Mouse (Mus musculus): ENCODE data around the gene Fkbp10.

The Fkbp10 gene

GRCm38 (mm10) chr11:100414914-100415822 is at the start of gene Fkbp10:
Gene Fkbp10 (plus strand): TSS chr11:100415697.
- DNase-seq, result no peak

- no peak for DNase-seq
Measured at GRCm38 (mm10) chr11:100369145-100369544, 46.4 kb upstream of the Fkbp10 start.

DNA sequence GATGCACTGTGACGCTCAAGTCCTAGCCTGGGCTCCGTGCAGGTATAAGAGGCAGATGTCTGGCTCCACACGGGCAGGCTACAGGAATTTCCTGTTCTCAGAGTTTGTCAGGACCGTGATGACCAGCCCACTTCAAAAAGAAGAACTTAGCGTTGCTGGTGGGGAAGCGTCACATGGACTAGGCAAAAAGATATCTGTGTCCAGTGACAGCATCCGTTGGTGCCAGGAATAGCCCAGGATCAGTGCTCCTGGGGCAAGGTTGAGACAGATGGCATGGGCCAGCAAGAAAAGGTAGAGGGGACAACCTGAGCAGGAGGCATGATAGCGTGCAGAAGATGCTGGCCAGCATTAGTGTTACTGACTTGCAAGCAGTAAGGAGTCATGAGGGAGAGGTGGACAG is 45.7 kb upstream of the Fkbp10 start:
- DNase-seq, result no peak

GRCm38 (mm10) chr11:100371981-100372558 is 43.4 kb upstream of the Fkbp10 start:
- no peak for DNase-seq

- DNase-seq, result no peak
Measured at GRCm38 (mm10) chr11:100375127-100375526, 40.4 kb upstream of the Fkbp10 start.

DNA sequence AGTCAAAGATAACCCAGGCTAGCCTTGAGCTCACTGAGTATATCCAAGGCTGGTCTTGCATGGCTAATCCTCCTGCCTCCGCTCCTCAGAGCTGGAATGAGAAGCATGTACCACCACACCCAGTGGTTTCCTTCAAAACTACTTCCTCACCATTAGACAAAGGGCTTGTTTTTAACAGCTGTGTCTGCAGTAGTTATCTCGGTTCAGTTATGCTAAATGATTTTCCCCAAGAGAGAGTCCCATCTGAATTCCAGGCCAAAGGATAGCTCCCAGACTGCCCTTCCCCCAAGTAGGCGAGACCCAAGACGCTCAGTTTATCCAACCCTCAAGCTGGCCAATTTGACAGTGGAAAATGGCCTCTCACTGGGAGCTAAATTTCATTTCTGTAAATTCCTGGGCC is 39.5 kb upstream of the Fkbp10 start:
- DNase-seq, result no peak

DNA sequence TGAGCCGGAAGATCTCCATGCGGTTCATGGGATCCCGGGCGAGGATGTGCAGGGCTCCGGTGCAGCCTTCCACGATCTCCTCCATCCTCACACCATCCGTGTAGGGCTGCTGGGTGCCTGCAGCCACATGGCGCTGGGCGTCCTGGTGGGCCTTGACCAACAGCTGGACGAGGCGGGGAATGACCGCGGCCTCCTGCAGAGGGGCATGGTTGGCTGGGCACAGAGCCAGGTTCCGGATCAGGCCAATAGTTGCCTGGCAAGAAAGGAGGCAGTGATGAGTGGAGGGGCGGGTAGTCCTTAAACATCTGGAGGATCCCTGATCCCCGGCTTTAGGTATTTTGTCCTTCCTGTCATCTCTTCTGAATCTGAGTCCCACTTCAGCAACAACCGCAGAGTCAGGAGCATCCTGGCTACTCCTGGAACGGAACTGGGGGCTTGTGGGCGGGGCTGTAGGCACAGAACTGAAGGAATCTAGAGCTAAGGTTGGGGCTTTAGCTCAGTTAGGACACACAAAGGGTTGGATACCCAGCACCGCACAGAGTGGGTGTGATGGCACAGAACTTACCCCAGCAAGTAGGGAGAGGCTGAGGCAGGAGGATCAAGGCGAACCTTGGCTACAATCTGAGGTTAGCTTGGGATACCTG is 38.6 kb upstream of the Fkbp10 start:
- DNase-seq, result no peak

DNA sequence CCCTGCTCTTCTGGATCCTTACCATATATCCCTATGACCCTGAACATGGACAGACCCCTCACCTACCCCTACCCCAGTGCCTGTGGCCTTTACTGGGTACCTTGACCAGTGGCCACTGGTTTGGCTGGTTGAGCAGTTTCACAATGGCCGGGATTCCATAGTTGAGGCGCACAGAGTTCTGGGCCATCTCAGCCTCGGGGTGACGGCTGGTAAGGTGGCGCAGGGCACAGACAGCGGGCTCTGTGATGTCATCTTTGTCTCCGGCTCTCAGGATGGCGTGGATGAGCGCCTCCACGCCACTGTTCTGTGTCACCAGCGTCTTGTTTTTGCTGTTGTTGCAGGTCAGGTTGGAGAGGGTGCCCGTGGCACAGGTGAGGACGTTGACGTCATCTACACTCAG is 37.5 kb upstream of the Fkbp10 start:
- no peak for DNase-seq

- DNase-seq, result no peak
Measured at GRCm38 (mm10) chr11:100378446-100378845, 37.1 kb upstream of the Fkbp10 start.

DNA sequence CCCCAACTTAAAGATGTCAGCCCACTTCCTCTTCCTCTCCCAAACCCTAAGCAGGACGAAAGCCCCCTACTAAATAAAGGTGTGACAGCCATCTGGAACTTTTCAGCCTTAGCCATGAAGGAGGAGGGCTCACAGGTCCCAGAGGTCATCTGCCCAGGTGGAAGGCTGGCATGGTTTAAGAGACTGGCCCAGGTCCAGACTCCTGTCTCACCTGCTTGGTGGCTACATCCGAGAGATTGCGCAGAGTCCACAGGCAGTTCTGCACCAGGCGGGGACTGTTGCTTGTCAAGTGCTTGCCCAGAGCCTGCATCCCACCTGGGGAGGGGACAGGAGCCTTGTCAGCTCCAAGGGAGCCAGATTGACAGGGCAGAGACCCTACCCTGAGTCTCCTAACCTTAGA is 36.2 kb upstream of the Fkbp10 start:
- DNase-seq, result no peak

DNA sequence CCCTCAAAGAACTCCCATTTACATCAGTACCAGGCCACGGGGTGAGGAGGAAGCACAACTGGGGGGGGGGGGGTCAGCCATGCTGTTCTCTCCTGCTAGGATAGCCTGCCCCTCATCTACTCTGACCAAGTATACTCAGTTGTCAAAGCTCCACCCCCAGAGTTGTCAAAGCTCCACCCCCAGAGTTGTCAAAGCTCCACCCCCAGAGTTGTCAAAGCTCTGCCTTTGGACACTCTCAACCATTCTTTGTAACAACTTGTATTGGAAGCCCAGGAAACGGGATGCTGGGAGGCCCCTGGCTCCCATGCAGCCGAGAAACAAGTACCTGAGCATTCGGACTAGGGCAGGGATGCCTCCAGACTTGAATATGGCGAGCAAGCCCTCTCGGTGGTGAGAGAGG is 32.8 kb upstream of the Fkbp10 start:
- no peak for DNase-seq

- no peak for DNase-seq
Measured at GRCm38 (mm10) chr11:100385016-100385415, 30.5 kb upstream of the Fkbp10 start.

DNA sequence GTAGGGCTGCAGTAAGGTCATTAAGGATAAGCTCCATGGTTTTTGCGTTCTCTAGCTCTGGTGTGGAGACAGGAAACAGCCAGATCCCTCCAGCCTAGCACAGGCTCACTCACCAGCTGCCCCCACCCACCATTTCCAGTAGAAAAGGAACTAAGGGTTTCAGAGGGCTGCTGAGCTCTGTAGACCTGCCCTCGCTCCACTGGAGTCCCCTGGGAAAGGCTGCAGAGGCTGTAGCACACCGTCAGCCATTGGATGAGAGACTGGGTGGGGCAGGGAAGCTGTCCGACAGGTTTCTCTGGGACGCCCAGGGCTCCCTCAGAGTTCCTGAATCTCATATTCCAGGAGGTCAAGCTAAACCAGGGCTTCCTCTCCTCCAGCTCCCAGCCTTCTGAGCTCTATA is 28.9 kb upstream of the Fkbp10 start:
- DNase-seq, result no peak

DNA sequence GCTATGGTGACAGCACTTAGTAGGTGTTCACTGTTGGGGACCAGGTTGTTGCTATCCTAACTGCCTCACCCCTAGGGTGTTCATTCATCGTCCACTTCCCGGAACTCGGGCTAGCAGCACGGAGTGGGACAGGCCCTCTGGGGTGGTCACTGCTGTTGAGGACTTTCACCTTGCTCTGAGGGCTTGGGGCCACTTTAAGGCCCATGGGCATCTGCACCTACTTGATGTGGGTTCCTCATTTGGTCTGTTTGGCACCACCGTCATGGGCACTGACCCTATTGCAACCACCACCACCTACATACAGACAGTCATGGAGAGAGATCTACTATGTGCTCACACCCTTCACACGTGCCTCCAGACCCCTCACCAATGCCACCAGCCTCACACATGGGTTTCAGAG is 28.4 kb upstream of the Fkbp10 start:
- no peak for DNase-seq

GRCm38 (mm10) chr11:100387589-100388375 is 27.7 kb upstream of the Fkbp10 start:
- no peak for DNase-seq

- DNase-seq, result no peak
Measured at GRCm38 (mm10) chr11:100388588-100388987, 26.9 kb upstream of the Fkbp10 start.

GRCm38 (mm10) chr11:100389931-100390445 is 25.5 kb upstream of the Fkbp10 start:
- no peak for DNase-seq

- no peak for DNase-seq
Measured at GRCm38 (mm10) chr11:100391081-100391883, 24.2 kb upstream of the Fkbp10 start.

DNA sequence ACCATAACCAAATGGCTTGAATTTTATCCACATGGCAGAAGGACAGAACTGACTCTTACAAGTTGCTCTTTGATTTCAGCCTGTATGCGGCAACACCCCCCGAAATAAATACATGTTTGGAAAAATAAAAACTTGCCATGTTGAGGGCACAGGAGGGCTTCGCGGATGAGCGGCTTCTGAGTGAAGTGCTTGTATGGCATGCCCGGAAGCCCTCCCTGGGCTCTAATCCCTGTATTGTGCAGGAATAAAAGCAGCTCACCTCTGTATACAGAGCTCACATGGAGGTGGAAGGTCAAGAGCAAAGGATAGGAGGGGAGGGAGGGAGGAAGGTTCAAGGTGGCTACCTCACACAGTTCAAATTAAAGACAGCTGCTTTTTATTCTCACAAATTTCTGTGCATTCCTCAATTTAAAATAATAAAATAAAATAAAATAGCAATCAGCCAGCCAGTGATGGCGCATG is 23.6 kb upstream of the Fkbp10 start:
- DNase-seq, result no peak

GRCm38 (mm10) chr11:100392958-100393357 is 22.5 kb upstream of the Fkbp10 start:
- no peak for DNase-seq

DNA sequence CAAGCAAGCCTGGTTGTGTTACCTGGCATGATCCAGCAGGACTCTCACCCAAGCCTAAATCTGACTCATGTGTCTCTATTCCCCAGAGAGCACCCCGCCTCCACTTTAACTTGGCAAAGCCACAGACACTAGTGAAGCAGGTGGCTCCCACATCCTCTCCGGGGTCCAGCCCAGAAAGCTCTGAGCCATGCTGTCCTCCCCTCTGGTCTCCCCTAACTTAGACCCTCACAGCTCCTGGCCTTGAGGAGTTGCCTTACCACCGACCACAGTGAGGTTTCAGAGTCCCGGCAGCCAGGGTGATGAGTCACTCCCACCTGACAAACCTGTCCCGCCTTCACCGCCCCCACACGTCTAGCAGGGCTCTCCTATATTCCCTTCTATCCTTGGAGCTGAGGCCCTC is 21.8 kb upstream of the Fkbp10 start:
- DNase-seq, result no peak
